Comparison of ENCODE assay signal across 8 mouse cellular contexts in the genomic region with DNA sequence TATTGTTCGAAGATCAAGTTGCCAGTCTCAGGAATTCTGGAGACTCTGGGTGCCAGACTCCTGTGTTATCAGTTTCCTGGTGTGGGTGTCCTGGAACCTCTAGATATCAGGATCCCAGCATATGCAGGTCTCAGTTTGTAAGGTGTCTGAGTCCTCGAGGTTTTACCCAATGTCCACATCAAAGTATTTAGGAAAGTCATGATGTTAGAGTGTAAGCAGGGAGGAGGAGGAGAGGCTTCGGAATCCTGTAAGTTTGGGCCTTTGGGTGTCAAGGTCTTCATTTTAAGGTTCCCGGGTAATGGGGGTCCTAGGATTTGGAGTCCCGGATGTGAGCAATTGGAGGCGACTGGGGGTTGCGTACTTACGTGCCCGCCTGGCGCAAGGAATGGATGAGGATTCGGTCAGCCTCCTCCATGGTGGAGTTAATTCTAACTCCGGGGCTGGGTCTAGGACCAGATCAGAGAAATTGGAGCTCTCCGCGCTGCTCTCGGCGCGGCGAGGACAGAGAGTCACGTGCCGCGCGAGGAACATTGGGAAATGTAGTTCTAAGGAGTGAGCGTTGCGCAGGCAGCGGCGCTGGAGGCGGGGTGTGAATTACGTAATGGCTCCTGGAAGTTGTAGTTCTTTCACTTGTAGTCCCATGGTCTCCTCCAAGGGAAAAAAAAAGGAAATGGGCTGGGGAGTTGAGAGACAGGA. TPM values are rescaled to one million over a fixed set of nuclear protein-coding genes. Genes with fewer than 3 reads are reported as not detected.
DNase-seq lines count a peak whose midpoint lies in the region; ATAC-seq lines count a peak whose summit lies in the region.

A gene (minus strand): TSS at position 639 of the 696 bp plus-strand sequence.

- H3K27ac ChIP-seq in hindbrain, embryonic 13.5 days = peak within 1 kb of the TSS; percentile 52; the same call in 1 of the 2 replicates

- peak; percentile 93 for DNase-seq in NIH3T3 (ENCODE audit: low read depth)
- peak; percentile 87 to 89 for DNase-seq in cerebellum, postnatal 10 days
- DNase-seq in frontal cortex, postnatal 14 days (ENCODE audit: low spot score in 2 of 2) = peak; percentile 71 to 77
- peak; percentile 54 to 61 for DNase-seq in layer of hippocampus, postnatal 25 days (ENCODE audit: extremely low spot score in 1 of 2, low spot score in 1 of 2)
- DNase-seq in lung, postnatal 25 days (ENCODE audit: low spot score) = peak; percentile 90
- DNase-seq in retina, embryonic 14.5 days (ENCODE audit: low spot score) = peak; percentile 86
- DNase-seq in thymus, postnatal 4 days = peak; percentile 82

- peak within 1 kb of the TSS; percentile 47 for H3K4me3 ChIP-seq in hindbrain, embryonic 13.5 days

- H3K27me3 ChIP-seq in hindbrain, embryonic 13.5 days = peaks cover 4% of the 10 kb centered on the region; the same call in 1 of the 2 replicates

- ATAC-seq in hindbrain, embryonic 13.5 days (ENCODE audit: low FRiP score) = peak; percentile 91

- WGBS in hindbrain, embryonic 13.5 days = 21% methylated on average over 28 of the region's 28 CpGs

- H3K9me3 ChIP-seq in hindbrain, embryonic 13.5 days = no peaks in the 10 kb centered on the region

- peaks cover 11% of the 10 kb centered on the region for H3K4me1 ChIP-seq in hindbrain, embryonic 13.5 days (replicated peaks)

- H3K4me2 ChIP-seq in hindbrain, embryonic 13.5 days = peak within 1 kb of the TSS; percentile 53

- H3K36me3 ChIP-seq in hindbrain, embryonic 13.5 days = no peaks in the 10 kb centered on the region

- peak within 1 kb of the TSS; percentile 64 for H3K9ac ChIP-seq in hindbrain, embryonic 13.5 days

RNA-seq across cellular contexts. Expression of the gene that starts here (rescaled TPM):
- polyA plus RNA-seq in hindbrain, embryonic 13.5 days (2015; fragmentation: Nextera tagmentation; extraction: Ambion mirVana) = 29.6 and 32.0 TPM in 2 replicates
- 10 to 100 TPM; 20.9 to 25.2 TPM for total RNA-seq in layer of hippocampus, postnatal 25 days (2021)

Comparison
In these comparisons a context has a peak if more than half of its experiments do, and no peak if none do; other contexts are left out.
1. Peak in every context shown above with its lines: DNase-seq, ATAC-seq, H3K4me3 ChIP-seq and H3K27ac ChIP-seq.